Mouse (Mus musculus) stomach, embryonic 16.5 days (tissue): ENCODE results near the gene Sohlh2. TPM values are rescaled to one million over a fixed set of nuclear protein-coding genes. Genes with fewer than 3 reads are reported as not detected.

Source experiments
- ATAC-seq: fragments of 200-750 bp; cut with Nextera tagmentation; 2 replicates; pipeline ENCODE4 v1.8.0; 2017; ENCODE audit warnings: moderate number of reproducible peaks, moderate TSS enrichment; ENCODE audit not compliant: insufficient read depth, low FRiP score
- H3K27ac ChIP-seq: fragments of 300-500 bp; sonication (generic); 2 replicates; pipeline ENCODE4 v1.5.1; 2014; ENCODE audit warnings: low read length
- H3K27me3 ChIP-seq: fragments of 300-500 bp; sonication (generic); 2 replicates; pipeline ENCODE4 v1.6.1; 2014; ENCODE audit warnings: low read length, control low read depth, mixed read lengths; ENCODE audit not compliant: control insufficient read depth, insufficient read depth
- H3K36me3 ChIP-seq: fragments of 300-500 bp; sonication (generic); 2 replicates; pipeline ENCODE4 v1.6.1; 2014; ENCODE audit warnings: low read length; ENCODE audit not compliant: control insufficient read depth, insufficient read depth
- H3K4me1 ChIP-seq: fragments of 300-500 bp; sonication (generic); 2 replicates; pipeline ENCODE4 v1.6.1; 2014; ENCODE audit warnings: low read length, control low read depth, mixed read lengths; ENCODE audit not compliant: control insufficient read depth, insufficient read depth
- H3K4me2 ChIP-seq: fragments of 300-500 bp; sonication (generic); 2 replicates; pipeline ENCODE4 v1.6.1; 2014; ENCODE audit warnings: low read depth, low read length, mixed read lengths
- H3K4me3 ChIP-seq: fragments of 300-500 bp; sonication (generic); replicated peaks from 2 replicates; pipeline ENCODE4 v1.5.1; 2014; ENCODE audit warnings: mild to moderate bottlenecking, low read length
- H3K9ac ChIP-seq: fragments of 300-500 bp; sonication (generic); 2 replicates; pipeline ENCODE4 v1.6.1; 2014; ENCODE audit warnings: low read length
- H3K9me3 ChIP-seq: fragments of 300-500 bp; sonication (generic); replicated peaks from 2 replicates; pipeline ENCODE4 v1.6.1; 2016; ENCODE audit warnings: low read length, control low read depth; ENCODE audit not compliant: control insufficient read depth
- WGBS: fragments of 180-500 bp; shearing (Covaris S2); extraction: QIAGEN DNeasy Blood & Tissue Kit; methylation state at CpG from one replicate; pipeline ENCODE4 v1.1.7; 2014; 5-methylcytosine and 5-hydroxymethylcytosine counted together
- microRNA-seq: library from miRNA; unstranded; fragments of <30 nt; microRNA quantifications from one replicate; pipeline ENCODE4, GENCODE M21; 2016
- polyA plus RNA-seq: library from polyadenylated mRNA; unstranded; fragments of >200 nt; fragmentation: Nextera tagmentation; extraction: Ambion mirVana; gene quantifications from 2 replicates; pipeline ENCODE4 v1.2.1, GENCODE M21; 2015

Sohlh2 gene
- polyA plus RNA-seq, 1 experiment from 2014 or later, result not detected

DNA sequence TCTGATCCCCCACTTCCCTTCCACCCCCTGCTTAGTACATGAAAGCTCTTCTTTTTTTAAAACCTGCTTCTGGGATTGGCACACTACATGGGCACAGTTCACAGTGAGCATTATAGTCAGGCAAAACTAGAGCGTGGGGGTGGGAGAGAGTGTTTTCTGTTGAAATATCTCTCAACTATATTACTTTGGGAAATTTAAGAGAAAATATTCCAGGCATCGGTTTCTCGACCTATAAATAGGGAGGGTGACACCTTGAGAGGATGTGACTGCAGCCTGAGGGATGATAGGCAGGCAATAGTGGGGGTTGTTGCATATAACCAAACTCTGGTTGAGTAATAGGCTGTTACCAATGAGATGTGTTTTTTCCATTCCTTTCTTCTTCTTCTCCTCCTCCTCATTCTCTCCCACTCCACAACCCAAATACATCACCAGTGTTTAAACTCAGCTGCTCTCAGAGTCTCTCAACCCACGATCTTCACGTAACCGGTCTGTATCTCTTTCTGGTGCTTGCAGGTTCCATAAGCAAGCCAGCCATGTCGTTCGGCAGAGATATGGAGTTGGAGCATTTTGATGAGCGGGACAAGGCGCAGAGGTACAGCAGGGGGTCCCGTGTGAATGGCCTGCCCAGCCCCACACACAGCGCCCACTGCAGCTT, 64.9 kb downstream of the Sohlh2 start:
- Histone ChIP-seq H3K4me2 (no peak overlapping the region), H3K9ac (no peak overlapping the region), H3K4me3 (no peak overlapping the region), H3K9me3 (no peaks in the 10 kb centered on the region), H3K27ac (no peak overlapping the region), H3K4me1 (peaks cover 6% of the 10 kb centered on the region; the same call in 1 of the 2 replicates), H3K27me3 (peaks cover 12% of the 10 kb centered on the region), H3K36me3 (no peaks in the 10 kb centered on the region)
- WGBS, result 85% methylated on average over 12 of the region's 12 CpGs
- no peak for ATAC-seq

DNA sequence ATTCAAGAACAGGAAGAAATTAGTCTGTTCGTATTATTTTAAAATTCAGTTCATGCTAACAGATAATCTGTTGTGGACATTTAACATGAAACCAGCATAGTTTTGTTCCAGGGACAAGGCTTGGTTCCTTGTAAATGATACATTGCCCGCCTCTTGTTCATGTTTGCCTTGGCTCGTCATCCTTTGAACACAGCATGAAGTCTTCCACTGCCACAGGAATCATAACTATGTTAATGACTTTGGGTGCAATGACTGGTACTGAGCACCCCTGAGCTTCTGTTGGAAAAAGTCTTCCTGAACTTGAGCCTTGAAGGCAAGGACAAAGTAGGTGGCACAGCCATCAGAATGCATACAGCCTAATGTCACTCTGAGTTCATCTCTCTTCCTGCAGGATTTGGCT, 66.2 kb downstream of the Sohlh2 start:
- no peak for ATAC-seq
- Histone ChIP-seq H3K4me1 (no peaks in the 10 kb centered on the region), H3K9me3 (no peaks in the 10 kb centered on the region), H3K4me3 (no peak overlapping the region), H3K36me3 (no peaks in the 10 kb centered on the region), H3K9ac (no peak overlapping the region), H3K27me3 (peaks cover under 1% of the 10 kb centered on the region; the same call in 1 of the 2 replicates), H3K27ac (no peak overlapping the region), H3K4me2 (no peak overlapping the region)
- WGBS, result 72% methylated on average over 3 of the region's 3 CpGs

DNA sequence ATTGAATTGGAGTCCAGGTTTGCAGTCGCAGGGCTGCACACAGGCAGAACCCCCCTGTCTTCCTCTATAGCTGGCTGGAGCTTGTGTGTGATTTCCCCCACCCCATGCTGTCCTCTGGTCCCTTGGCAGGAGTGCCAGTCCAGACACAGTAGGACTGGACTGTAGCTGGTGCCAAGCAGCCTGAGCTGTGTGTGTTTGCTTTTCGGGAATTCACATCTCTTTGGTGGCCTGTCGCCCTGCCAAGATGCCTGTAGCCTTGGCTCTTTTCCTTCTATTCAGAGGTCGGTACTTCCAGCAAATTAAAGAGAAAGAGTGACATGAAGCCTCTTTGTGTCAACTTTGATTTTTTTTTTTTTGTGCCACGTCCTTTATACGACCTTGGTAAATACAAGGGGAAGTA, 66.7 kb downstream of the Sohlh2 start:
- H3K9me3 ChIP-seq, result no peaks in the 10 kb centered on the region
- H3K4me3 ChIP-seq, result no peak overlapping the region
- ATAC-seq, result no peak
- H3K27ac ChIP-seq, result no peak overlapping the region
- H3K36me3 ChIP-seq, result no peaks in the 10 kb centered on the region
- H3K4me1 ChIP-seq, result no peaks in the 10 kb centered on the region
- H3K9ac ChIP-seq, result no peak overlapping the region
- no peak overlapping the region for H3K4me2 ChIP-seq
- no peaks in the 10 kb centered on the region; the same call in 1 of the 2 replicates for H3K27me3 ChIP-seq
- WGBS, result 64% methylated on average over 6 of the region's 6 CpGs

DNA sequence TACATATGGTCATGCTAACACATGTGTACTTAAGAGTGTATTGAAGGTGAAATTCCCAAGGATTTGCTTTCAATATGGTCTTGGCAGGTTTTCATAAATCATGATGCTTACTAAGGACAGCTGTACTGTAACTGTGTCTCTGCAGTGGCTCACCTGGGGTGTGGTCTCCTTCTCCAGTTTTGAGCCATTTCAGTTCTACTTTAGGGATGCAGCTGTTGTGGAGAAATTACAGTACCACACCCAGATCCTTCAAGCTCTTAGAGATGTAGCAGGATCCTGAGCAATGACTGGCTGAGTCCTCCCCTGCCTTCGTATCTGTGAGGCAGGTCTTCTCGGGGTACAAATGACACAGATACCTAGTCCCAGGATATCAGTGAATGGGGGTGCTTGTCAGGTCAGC, 68.8 kb downstream of the Sohlh2 start:
- WGBS, result 80% methylated on average over 2 of the region's 2 CpGs
- H3K36me3 ChIP-seq, result no peaks in the 10 kb centered on the region
- no peak overlapping the region for H3K4me3 ChIP-seq
- H3K9ac ChIP-seq, result no peak overlapping the region
- H3K4me1 ChIP-seq, result no peaks in the 10 kb centered on the region
- H3K4me2 ChIP-seq, result no peak overlapping the region
- H3K27ac ChIP-seq, result no peak overlapping the region
- no peak for ATAC-seq
- H3K9me3 ChIP-seq, result no peaks in the 10 kb centered on the region
- H3K27me3 ChIP-seq, result no peaks in the 10 kb centered on the region

Small RNAs within 50 kb of the gene (microRNA-seq; reads per million reads assigned to microRNA genes)
- not detected for gene Gm22029

Other genes starting within 250 kb of the Sohlh2 start
- gene Ccna1, start 126.5 kb upstream of the Sohlh2 start, polyA plus RNA-seq, result 1.6 and 1.8 TPM in 2 replicates
- gene Spg20, start 69.9 kb upstream of the Sohlh2 start, polyA plus RNA-seq, result 36.0 and 40.1 TPM in 2 replicates
- gene Ccdc169, start 44.7 kb upstream of the Sohlh2 start, polyA plus RNA-seq, result not detected in 2 replicates
- 9.8 and 11.8 TPM in 2 replicates for gene Dclk1, start 60.3 kb downstream of the Sohlh2 start, polyA plus RNA-seq